Mouse (Mus musculus): ENCODE measurements around the gene Vamp3.
"Not testable (repeated sequence)": the region's sequence is repeated elsewhere in the genome, so short reads cannot be mapped to it uniquely, and the experiment has no call there.

The Vamp3 gene

DNA sequence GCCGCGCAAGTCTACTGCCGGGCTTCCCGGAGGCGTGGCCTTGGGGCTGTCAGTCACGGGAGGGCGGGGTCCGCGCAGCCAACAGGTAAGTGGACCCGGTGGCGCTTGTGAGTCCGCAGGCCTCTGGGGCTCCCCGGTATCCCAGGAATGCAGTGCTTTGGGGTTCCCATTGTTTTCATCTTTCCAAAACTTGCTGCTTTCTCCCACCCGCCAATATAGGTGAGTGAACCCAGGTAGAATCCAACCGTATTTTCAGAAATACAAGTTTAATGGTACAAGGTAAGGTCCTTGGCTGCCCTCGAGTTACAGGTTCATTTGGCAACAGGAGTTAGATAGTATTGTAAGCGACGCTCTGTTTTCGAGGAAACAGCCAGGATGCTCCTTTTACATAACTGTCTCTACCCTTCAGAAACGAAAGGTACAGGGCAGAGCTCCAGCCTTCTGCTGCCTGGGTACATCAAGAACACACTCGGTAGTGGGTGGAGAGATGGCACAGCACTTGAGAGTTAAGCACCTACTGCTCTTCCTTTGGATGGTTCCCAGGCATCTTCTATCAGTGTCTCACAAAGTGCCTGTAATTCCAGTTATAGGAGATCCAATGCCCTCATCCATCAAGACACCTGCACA lies 12.7 kb downstream of the Vamp3 start:
- in situ Hi-C loops (cut with MboI), result no loop called here

DNA sequence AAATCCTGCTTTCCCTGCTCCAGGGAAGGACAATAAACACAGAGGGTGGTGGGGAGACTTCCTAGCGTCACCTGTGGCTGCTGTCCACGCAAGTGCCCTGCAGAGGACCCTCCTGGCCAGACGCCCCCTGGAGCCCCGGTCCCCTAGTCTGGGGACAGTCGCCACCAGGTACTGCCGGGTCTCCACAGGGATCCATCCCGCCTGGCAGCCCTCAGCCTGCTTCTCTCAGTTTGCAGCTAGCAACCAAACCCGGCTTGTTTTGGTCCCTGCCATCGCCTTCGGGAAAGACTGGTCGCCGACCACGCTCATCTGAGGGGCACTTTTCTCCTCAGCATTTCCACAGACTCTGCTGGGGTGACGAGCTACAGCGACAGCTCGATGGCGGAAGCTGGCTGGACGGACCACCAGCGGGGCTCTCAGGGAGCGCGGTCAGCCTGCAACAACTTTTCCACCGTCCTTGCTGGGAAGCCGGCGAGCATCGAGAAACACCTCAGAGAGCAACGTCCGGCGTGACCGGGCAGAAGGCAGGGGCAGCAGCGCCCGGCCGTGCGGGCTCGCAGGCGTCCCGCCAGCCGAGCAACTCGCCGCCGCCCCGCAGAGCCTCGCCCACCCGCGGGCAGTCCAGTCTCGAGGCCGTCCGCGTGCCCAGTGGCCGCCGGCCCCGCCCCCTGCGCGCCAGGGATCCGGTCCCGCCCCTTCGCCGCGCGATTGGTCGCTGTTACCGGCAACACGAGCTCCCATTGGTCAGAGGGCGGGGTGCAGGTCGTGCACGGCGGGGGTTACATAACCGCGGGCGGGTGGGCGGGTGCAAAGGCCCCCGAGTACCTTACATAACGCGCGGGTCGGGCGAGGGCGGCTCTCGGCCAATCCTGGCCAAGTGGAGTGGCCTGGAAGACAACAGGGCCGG lies 13.5 kb downstream of the Vamp3 start, which contains the start of gene Per3:
Per3 (minus strand) TSS at position 629 of the 907 bp plus-strand sequence.
- in situ Hi-C loops (cut with MboI), result no loop called here

DNA sequence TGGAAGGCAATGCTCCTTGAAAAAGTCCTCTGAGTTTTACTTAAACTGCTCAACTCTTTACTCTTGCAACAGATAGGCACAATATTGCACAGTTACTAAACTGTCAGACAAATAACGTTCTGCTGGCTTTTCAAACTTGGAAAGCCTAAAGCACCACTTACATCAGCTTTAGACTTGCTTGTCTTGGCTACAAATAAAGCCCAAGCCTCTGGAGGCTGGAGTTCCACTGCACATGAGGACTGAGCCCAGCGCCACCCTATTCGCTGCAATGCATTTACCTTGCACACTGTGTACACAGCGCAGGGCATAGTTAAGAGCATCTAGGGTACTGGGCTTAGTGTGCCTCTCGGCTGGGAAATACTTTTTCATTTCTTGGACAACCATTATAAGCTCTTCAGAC lies 14.5 kb downstream of the Vamp3 start:
- in situ Hi-C loops (cut with MboI), result no loop called here

DNA sequence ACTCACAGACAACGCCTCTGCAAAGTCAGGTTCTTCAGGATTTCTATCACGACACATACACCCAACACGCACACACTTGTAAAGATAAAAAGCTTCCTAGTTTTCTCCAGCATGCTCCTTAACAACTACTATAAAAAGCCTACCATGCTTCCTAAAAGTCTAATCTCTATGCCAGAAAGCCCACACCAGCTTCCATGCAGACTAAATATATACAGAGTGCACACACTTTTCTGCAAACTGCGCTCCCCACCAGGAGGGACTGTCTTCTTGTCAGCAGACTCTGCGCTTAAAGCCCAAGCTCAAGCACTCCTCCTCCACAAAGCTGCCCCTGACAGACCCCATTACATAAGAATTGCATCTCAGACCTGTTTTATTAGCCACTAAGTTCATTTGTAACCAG lies 16.3 kb downstream of the Vamp3 start:
- in situ Hi-C loops (cut with MboI), result no loop called here

DNA sequence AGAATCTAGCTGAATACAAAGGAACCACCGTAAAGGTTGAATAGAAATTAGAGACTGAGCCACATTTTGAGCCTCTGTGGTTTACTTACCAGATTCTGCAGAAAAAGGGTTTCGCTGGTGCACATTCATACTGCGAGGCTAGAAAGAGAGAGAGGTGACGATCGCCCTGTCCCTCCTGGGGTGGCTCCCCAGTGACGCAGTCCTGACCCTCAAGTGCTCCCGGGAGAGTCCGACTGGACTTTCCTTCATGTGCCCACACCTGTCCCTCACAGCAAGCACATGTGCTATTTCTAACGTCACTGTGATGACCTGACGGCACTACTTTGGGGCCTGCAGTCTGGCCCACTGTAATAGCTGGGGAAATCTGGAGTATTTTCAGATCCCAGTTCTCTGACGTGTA lies 20.0 kb downstream of the Vamp3 start:
- in situ Hi-C loops (cut with MboI), result no loop called here

DNA sequence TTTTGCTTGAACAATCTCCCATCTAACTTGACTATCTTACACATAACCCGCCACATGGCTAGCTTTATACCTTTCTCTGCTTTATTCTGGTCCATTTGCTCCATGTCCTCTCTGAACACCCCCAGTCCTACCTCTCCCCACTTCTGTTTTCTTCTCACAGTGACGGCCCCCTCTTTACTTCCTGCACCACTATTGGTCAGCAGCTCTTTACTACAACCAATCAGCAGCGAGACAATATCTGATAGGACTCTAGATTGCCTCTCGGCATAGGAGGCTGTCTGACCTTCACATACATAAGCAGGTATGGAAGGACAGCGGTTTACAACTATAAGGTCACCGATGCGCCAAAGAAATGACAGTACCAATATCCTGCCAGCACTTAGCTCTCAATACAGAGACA lies 21.2 kb downstream of the Vamp3 start:
- in situ Hi-C loops (cut with MboI), result no loop called here

DNA sequence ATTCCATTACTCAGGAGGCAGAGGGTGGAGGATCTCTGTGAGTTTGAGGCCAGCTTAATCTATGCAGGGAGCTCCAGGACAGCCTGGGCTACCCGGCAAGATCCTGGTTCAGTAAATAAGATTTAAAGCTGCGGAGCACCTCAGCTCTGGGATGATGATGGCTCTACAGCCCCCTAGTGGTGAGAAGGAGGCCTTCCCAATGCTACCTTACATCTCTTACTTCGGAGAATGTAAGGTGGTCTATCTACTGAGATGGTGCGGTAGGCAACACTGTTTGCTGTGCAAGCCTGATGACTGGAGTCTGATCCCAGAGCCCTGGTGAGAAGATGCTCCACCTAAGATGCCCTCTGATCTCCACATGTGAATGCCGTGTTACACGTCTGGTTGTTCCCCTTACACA lies 30.8 kb downstream of the Vamp3 start:
- in situ Hi-C loops (cut with MboI), result no loop called here

DNA sequence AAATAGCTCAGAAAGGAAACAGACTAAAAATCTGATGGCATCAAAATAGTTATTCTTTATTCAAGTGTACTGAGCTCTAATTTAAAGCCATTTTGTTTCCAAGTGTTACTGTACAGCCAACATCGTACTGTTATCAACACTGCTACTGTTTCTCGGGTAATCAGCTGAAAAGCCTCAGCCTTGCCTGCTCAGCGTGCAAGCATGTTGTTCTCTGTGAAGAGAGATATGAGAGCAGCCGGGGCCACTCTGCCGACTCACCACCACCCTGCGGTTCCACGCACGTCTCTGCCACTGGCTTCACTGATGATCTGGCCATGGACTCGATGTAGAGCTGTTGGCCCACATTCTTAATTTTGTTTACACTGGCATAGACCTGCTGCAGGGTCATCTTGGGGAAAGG lies 33.6 kb downstream of the Vamp3 start:
- in situ Hi-C loops (cut with MboI), result no loop called here

DNA sequence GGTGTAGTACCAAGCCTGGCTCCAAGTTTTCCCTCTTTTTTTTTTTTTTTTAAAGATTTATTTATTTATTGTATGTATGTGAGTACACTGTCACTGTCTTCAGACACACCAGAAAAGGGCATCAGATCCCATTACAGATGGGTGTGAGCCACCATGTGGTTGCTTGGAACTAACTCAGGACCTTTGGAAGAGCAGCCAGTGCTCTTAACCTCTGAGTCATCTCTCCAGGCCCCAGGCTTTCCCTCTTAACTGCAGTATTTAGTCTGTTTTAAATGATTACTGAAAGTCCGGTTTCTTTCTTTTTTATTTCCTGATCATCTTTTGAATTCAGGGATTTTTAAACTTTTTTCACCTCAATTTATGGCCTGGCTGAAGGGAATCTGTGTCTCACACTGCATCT lies 40.4 kb downstream of the Vamp3 start:
- in situ Hi-C loops (cut with MboI), result not testable (repeated sequence)

DNA sequence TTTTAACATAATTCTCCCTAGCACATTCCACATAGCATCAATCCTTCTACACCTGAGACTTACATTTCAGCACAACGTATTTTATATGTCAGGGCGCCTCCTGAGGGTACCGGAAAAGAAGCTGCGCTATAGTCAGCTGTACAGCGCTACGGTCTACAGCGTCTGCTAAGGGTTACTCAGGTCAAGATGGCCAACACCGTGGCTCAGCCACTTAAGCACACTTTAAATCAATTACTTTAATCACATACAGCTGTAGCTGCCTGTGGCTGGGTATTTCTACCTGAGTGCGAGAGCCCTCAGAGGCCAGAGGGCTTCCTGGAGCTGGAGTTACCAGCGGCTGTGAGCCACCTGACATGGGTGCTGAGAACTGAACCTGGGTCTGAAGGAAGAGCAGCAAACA lies 41.8 kb downstream of the Vamp3 start:
- in situ Hi-C loops (cut with MboI), result no loop called here

DNA sequence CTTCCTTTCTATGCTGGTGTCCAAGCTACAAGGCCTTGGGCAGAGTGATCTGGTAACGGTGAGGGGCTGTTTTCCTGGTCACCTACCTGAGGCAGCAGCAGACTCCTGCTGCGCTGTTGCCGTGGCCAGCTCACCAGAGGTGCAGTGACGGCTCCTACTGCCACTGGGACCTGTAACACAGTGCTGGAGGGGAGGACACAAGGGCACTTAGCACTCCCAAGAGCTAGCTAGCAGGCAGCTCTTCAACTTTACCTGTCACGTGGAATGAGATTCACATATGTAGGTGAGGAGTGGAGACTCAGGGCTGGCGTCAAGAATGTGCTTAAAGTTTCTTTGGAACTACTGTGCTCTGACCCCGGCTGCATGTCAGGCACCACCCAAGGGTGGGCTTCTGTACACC lies 47.4 kb downstream of the Vamp3 start:
- in situ Hi-C loops (cut with MboI), result no loop called here

DNA sequence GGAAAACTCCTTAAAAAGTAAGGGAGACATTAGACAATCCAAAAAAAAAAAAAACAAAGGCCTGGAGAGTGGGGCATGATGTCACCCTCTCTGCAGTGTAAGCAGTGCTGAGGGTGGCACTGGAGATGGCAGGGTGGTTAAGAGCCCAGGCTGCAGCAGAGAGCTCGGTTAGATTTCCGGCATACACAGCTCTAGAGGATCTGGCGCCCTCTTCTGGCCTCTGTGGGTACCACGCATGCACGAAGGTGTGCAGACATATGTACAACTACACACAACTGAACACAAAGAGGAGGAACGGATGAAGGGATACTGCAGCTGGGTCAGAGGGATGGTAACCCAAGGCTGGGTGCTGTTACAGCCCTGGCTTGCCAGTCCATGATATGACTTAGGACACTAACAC lies 50.8 kb downstream of the Vamp3 start:
- in situ Hi-C loops (cut with MboI), result no loop called here

DNA sequence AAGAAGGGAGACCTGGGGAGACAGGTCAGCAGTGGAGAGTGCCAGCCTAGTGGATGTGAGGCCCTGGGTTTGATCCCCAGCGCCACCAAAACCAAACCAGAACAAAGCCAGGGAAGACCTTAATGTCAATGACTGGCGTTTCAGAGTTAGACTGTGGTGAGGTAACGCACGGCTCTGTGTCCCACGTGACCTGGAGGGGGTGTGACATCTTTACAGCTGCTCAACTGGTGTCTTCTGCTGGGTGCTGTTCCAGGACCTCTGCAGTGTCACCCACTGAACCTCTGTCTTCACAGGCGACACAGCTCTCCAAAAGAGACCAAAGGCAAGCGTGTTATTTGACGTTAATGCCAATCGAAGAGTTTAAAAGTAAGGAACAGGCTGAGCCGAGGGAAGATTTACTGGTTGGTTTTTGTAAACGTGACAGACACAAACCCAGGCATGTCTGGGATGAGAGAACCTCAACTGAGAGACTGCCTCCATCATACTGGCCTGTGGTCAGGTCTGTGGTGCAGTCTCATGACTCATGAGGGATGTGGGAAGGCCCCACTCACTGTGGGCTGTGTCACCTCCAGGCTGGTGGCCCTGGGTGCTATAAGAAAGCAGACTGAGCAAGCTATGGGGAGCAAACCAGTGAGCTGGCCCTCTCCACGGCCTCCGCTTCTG lies 52.0 kb downstream of the Vamp3 start:
- in situ Hi-C loops (cut with MboI), result no loop called here

DNA sequence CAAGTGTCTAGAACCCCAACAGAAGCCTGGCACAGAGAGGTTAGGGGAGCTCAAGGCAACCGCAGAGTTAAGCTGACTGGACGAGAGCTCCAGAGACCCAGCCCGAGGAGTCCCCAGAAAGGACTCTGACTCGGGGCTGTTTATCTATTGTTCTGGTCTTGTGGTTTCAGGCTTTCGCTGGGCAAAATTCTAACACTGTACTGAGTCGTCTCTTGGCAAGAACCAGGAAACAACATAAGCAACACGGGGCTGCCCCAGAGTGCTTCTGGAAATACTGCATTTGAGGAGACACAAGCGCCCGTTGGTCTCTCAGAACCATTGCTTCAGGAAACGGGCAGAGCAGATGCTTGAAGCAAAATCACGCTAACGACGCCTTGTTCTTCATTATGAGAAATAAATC lies 56.4 kb downstream of the Vamp3 start:
- in situ Hi-C loops (cut with MboI), result no loop called here

DNA sequence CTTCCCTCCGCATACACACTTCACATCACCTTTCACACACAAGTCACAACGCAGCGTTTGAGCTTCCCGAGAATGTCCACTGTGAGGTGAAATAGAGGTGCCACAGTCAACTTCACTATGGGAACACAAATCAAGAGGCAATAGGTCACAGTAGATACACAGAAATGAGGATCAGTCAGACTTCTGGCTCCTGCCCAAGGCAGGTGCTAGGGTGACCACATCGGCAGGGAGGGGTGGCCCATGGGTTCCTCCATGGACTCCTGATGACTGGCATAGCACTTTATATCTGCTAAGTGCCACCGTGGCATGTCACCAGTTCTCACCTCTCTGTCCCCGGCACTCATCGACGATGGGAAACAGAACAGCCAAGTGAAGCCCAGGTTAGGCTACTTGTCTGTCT lies 59.1 kb downstream of the Vamp3 start:
- in situ Hi-C loops (cut with MboI), result no loop called here
